Mouse (Mus musculus) thymus, postnatal 4 days (tissue): Measurements from ENCODE around the gene St6galnac3.

Source experiments
- DNase-seq: peaks from one replicate; pipeline ENCODE4 v3.0.0; 2021

The St6galnac3 gene

DNA sequence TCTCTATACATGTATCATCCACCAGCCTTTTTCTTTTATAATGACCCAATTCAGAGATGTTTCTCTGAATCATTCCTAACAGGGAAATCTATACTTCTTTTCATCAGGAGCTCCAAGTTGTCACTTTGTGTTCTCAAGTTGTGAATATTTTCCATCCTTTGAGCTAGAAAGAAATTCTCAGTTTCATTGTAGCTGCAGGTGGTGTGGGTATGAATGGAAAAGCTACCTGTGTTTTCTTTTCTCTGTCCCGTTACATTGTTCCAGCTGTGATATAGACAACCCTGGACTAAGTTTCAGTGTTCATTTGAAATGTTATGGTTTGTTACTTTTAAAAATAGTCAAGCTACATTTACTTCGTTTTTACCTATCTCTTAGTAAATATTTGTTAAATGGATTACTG is 534.2 kb downstream of the St6galnac3 start:
- no peak for DNase-seq

DNA sequence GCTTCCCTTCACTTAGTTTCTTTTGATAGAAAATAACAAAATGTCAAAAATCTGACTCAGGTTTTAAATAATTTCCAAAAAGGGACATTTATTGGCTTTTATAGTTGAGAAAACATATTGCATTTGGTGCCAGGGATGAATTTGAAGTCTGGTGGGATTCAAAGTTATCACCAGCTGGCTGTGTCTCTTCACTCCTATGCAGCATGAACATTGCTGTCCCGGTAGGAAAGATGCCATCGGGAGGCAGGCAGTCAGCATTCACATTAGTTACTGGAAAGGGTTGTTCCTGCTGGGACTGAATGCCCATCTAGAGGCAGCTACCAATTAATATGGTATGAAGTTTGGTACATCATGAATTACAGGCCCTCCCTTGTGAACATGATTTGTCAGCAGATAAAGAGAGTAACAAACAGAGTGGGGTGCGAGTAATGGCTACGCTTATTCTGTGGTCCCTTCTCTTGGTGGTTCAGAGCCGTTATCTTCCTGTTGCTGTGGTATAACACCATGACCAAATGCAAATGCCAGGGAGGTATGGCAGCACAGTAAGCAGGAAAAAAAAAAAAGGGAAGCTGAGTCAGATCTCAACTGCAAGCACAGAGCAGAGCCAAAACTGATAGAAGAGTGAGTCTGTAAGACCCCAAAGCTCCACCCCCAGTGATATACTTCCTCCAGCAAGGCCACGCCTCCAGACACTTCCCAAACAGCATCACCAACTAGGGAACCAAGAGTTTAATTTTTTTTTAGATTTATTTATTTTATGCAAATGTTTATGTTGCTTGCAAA is 535.1 kb downstream of the St6galnac3 start:
- no peak for DNase-seq

DNA sequence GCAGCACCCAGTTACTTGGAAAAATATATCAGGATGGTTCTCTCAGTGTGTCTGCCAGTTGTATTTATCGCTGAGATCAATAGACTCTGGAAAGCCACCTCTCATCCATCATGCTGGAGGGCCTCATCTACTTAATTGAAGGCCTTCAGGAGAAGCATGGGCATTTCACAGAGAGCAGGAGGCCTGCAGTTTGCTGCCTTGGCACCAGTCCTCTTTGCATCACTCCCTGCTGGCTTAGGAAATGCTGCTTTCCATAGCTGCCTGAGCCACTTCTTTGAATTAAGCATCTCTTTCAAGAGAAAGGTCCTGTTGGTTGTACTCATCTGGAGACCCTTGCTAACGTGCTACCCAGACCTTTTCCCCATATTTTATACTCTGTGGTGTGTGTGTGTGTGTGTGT is 536.8 kb downstream of the St6galnac3 start:
- DNase-seq: no peak

DNA sequence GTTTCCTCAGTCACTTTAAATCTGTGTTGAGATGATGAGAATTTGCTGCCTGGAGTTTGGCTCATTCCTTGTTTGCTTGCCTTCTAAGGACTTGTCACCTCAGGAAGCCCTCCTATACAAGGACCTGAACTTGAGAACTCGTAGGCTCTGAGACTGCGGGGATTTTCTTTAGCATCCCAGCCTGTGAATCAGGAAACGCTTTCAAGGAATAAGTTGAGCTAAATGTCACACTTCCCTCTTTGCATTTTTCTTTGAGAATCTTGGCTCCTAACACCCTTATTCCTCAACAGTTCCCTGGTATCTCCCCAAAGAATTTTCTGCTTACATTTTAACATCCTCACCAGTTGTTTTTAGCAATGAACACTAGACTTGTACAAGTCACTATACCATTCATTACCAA is 539.9 kb downstream of the St6galnac3 start:
- DNase-seq: no peak

DNA sequence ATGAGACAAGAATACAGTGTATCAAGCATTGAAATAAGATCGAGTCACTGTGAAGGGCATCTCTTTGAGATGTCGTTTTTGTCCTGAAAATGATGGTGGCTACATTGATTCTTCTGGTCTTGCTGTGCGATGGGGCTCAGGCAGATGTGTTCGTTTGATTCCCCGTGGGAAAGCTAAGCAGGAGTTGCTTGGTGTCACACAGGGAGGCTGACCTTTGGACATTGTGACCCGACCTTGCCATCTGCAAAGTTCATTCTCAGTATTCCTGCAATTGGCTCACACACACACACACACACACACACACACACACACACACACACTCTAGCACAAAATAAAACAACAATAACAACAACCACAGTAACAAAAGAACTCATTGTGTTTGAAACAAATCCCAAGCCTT is 543.7 kb downstream of the St6galnac3 start:
- DNase-seq: no peak

DNA sequence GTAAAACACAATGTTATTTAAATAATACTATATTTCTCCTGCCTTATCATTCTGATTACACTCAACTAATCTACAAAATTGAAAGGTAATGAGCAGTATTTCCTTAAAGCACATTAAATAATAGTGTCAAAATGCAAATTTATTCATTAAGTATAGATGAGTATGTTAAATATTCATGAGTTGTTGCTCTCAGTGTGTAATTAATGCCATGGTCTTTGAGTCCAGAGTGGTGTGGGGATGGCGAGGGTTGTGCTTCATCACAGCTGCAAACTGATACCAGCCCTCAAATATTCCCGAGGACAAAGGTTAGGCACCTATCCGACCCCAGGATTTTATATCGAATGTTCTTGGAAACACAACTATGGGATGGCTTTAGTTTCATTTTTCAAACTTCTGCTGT is 548.2 kb downstream of the St6galnac3 start:
- DNase-seq: no peak

DNA sequence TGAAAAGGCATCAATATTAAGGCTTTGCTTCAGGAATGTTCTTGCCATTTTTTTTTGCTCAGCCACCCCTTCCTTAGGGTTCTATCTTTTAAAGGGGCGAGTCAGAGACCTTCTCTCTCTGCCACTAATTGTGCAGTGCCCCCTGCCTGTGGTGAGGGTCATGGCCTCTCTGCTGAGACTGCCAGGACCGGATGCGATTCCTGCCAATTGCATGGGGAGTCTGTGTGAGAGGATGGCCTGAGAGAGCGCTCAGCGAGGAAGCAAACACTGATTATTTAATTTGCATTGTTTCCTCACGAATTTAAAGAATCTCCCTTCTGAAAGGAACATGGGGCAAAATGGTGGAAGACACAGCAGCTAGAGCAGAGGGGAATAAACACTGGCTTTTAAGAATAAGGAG is 548.6 kb downstream of the St6galnac3 start:
- peak; percentile 14 for DNase-seq

DNA sequence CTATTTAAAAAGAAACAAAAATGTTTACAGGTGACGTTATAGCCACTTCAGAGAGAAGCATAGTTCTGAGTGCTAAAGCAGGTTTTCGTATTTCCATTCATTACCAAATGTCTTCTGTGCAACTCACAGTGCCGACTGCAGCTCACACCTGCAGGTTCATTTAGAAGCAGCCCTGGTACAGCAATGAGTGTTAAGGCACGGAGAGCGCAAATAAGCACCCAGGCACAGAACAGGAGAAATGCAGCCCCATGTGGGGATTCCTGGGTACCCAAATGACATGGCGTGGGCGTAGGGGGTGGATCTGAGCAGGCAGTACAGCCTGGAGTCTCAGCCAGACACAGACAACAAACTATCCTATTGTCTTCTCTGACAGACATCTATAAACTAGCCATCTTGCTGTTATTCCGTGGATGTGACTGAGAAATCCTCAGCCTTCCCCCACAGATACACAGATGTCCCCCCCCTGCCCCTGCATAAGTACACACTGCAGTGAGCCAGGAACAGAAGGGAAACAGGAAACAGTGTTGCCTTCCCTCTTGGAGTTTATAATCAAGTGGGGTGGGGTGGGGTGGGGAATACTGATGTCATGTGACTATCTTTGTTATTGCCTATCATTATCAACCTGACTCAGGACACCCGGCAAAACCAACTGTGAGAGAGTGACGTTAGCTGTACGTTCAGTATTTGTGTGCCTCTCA is 550.5 kb downstream of the St6galnac3 start:
- no peak for DNase-seq

DNA sequence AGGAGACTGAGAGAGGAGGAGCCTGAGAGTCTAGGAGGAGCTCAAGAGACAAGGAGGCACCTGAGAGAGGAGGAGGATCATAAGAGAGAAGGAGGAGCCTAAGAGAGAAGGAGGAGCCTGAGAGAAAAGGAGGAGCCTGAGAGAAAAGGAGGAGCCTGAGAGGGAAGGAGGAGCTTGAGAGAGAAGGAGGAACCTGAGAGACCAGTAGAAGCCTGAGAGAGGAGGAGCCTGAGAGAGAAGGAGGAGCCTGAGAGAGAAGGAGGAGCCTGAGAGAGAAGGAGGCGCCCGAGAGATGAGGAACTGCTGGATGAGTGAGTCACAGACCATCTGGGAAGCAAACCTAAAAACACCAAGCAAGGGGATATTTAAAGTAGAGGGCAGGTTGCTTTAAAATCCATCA is 551.4 kb downstream of the St6galnac3 start:
- DNase-seq: no peak

DNA sequence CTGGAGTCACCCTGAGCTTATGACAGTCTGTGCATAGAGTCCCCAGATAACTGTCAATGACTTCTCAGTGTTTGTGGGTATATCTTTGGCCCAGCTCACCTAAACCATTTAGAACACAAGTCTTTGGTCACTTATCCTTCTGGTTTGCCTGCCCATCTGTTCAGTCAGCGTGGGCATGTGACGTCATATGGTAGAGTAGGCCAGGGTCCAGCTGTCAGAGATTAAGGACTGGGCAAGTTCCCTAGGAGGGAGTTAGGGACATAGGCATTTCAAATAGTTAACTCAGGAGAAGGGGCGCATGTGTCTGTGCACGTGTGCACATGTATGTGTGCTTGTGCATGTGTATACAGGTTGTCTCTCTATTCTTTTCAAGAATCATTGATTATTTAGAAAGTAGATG is 554.8 kb downstream of the St6galnac3 start:
- DNase-seq: no peak

DNA sequence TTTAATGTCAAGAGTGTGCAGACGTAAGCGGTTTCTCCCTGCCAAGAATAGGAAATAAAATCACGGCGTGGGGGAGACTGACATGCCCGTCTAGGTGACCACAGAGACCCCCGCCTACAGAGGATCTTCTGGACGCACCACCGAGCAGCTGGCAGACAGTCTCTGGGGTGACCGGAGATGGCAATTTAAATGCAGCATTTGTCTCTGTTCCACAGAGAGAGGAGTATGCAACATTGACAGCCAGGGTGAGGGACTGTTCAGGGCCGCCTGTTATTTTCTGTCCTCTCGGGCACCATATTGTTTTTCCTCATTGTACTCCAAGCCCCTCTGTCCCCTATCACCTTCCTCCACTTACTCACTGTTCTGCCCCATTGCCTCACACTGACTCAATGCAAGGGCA is 555.2 kb downstream of the St6galnac3 start:
- DNase-seq: no peak

DNA sequence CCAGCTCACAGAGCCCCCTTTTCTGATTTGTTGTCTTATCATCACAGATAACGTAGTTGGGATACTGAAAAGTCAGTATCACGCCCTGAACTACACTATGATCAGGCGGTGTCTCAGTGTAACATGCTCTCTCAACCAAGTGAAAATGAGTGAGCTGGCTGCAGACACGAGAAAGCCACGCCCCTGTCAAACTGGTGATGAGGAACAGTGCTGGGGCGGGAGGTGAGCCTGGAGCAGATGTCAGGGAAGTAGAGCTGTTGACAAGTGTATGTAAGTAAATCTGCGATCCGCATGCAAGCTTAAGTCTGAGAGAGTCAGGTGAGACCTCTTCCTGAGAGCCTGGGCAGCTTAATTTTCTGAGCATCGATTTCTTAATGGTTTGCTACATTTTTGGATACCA is 563.3 kb downstream of the St6galnac3 start:
- DNase-seq: no peak

DNA sequence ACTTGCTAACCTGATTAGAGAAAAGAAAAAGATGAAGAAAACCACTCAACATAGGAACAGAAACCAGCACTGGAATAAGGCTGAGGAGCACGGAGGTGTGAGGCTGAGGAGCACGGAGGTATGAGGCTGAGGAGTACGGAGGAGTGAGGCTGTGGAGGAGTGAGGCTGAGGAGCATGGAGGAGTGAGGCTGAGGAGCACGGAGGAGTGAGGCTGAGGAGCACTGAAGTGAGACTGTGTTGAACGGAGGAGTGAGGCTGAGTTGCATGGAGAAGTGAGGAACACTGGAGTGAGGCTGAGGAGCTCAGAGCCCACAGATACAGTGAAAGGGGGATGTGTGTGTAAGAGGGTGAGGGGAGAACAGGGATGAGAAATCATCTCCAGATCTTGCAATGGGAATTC is 564.3 kb downstream of the St6galnac3 start:
- DNase-seq: no peak

DNA sequence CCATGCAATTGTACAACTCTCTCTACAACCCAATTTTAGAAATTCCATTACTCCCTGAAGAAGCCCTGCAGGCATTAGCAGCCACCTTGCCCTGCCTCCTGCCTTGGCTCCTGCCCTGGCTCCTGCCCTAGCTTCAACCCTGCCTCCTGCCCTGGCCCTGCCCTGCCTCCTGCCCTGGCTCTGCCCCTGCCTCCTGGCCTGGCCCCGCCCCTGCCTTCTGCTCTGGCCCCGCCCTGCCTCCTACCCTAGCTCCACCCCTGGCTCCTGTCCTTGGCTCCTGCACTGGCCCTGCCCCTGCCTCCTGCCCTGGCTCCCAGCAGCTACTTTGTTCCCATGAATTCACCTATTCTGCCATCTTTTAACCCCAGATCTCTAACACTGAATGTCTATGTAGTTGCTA is 576.1 kb downstream of the St6galnac3 start:
- peak; percentile 35 for DNase-seq
